Mouse (Mus musculus) NIH3T3 (cell line): Measurements from ENCODE around the gene Zfp688.
"Not testable (repeated sequence)": the region's sequence is repeated elsewhere in the genome, so short reads cannot be mapped to it uniquely, and the experiment has no call there.

Source experiments
- DNase-seq: peaks from one replicate; pipeline ENCODE4 v3.0.0-alpha.2; 2012; ENCODE audit warnings: low read depth

The Zfp688 gene

GRCm38 (mm10) chr7:127411418-127411817, 10.4 kb downstream of the Zfp688 start:
- no peak for DNase-seq

GRCm38 (mm10) chr7:127406002-127406987, 15.6 kb downstream of the Zfp688 start, which contains the start of gene Zfp764:
TSS of gene Zfp764 (minus strand) at chr7:127406822.
- peak; percentile 94 for DNase-seq

GRCm38 (mm10) chr7:127404101-127404500, 17.8 kb downstream of the Zfp688 start:
- DNase-seq = not testable (repeated sequence)

- DNase-seq = no peak
Observed at GRCm38 (mm10) chr7:127402980-127403379, 18.9 kb downstream of the Zfp688 start.

GRCm38 (mm10) chr7:127400355-127400754, 21.5 kb downstream of the Zfp688 start:
- no peak for DNase-seq

GRCm38 (mm10) chr7:127393944-127394333, 27.9 kb downstream of the Zfp688 start:
- no peak for DNase-seq

- DNase-seq = peak; percentile 99
Observed at GRCm38 (mm10) chr7:127393157-127393943, 28.5 kb downstream of the Zfp688 start, which contains the start of gene E430018J23Rik. TSS of gene E430018J23Rik (minus strand) at chr7:127393629.

- DNase-seq = no peak
Observed at GRCm38 (mm10) chr7:127392251-127392824, 29.5 kb downstream of the Zfp688 start.

- DNase-seq = no peak
Observed at GRCm38 (mm10) chr7:127391538-127391937, 30.3 kb downstream of the Zfp688 start.

GRCm38 (mm10) chr7:127390306-127390705, 31.6 kb downstream of the Zfp688 start:
- DNase-seq = no peak

- peak; percentile 68 for DNase-seq
Observed at GRCm38 (mm10) chr7:127388201-127388600, 33.7 kb downstream of the Zfp688 start.

- peak; percentile 94 for DNase-seq
Observed at GRCm38 (mm10) chr7:127386641-127387392, 35.1 kb downstream of the Zfp688 start, which contains the start of gene 9130019O22Rik. TSS of gene 9130019O22Rik (minus strand) at chr7:127387166.

- not testable (repeated sequence) for DNase-seq
Observed at GRCm38 (mm10) chr7:127385560-127385959, 36.3 kb downstream of the Zfp688 start.

GRCm38 (mm10) chr7:127378310-127378921, 43.5 kb downstream of the Zfp688 start:
- DNase-seq = no peak

- peak; percentile 96 for DNase-seq
Observed at GRCm38 (mm10) chr7:127375271-127376245, 46.3 kb downstream of the Zfp688 start, which contains the start of gene Zfp747. TSS of gene Zfp747 (minus strand) at chr7:127376050.

GRCm38 (mm10) chr7:127371870-127372269, 50.0 kb downstream of the Zfp688 start:
- not testable (repeated sequence) for DNase-seq

GRCm38 (mm10) chr7:127371213-127371612, 50.7 kb downstream of the Zfp688 start:
- no peak for DNase-seq
